Mouse (Mus musculus) midbrain, postnatal 0 days (tissue): ENCODE data around the gene Gm14862. TPM values are rescaled to one million over a fixed set of nuclear protein-coding genes. Genes with fewer than 3 reads are reported as not detected.
A peak's percentile ranks its signal among the peaks of the same experiment; 100 is the strongest.

Experiments used
- ATAC-seq: fragments of 200-750 bp; cut with Nextera tagmentation; 2 replicates; pipeline ENCODE4 v1.8.0; 2017; ENCODE audit warnings: moderate number of reproducible peaks, mild to moderate bottlenecking, moderate TSS enrichment, moderate library complexity; ENCODE audit not compliant: low FRiP score
- DNase-seq: peaks from one replicate; pipeline ENCODE4 v3.0.0-alpha.2; 2015; ENCODE audit warnings: low spot score
- H3K27ac ChIP-seq: fragments of 300-500 bp; sonication (generic); 2 replicates; pipeline ENCODE4 v1.5.1; 2014; ENCODE audit warnings: low read depth, mild to moderate bottlenecking, low read length, mixed read lengths
- H3K27me3 ChIP-seq: fragments of 300-500 bp; sonication (generic); 2 replicates; pipeline ENCODE4 v1.6.1; 2014; ENCODE audit warnings: low read length, control low read depth, mixed read lengths; ENCODE audit not compliant: insufficient read depth
- H3K36me3 ChIP-seq: fragments of 300-500 bp; sonication (generic); 2 replicates; pipeline ENCODE4 v1.6.1; 2014; ENCODE audit warnings: low read length, control low read depth, mixed read lengths; ENCODE audit not compliant: insufficient read depth
- H3K4me1 ChIP-seq: fragments of 300-500 bp; sonication (generic); 2 replicates; pipeline ENCODE4 v1.6.1; 2014; ENCODE audit warnings: mild to moderate bottlenecking, control low read depth, antibody characterized with exemption, low read length, mixed read lengths; ENCODE audit not compliant: insufficient read depth
- H3K4me2 ChIP-seq: fragments of 300-500 bp; sonication (generic); 2 replicates; pipeline ENCODE4 v1.6.1; 2014; ENCODE audit warnings: low read depth, mild to moderate bottlenecking, low read length, mixed read lengths; ENCODE audit not compliant: poor library complexity, severe bottlenecking
- H3K4me3 ChIP-seq: fragments of 300-500 bp; sonication (generic); 2 replicates; pipeline ENCODE4 v1.5.1; 2014; ENCODE audit warnings: low read depth, mild to moderate bottlenecking, low read length, moderate library complexity
- H3K9ac ChIP-seq: fragments of 300-500 bp; sonication (generic); replicated peaks from 2 replicates; pipeline ENCODE4 v1.6.1; 2014; ENCODE audit warnings: mild to moderate bottlenecking, low read length, moderate library complexity, mixed read lengths; ENCODE audit not compliant: poor library complexity, severe bottlenecking
- H3K9me3 ChIP-seq: fragments of 300-500 bp; sonication (generic); 2 replicates; pipeline ENCODE4 v1.6.1; 2016; ENCODE audit warnings: low read length, control low read depth
- CTCF ChIP-seq: IDR thresholded peaks from 2 replicates; pipeline ENCODE4 v1.5.1; 2016; ENCODE audit warnings: antibody characterized with exemption, mild to moderate bottlenecking
- WGBS: fragments of 180-500 bp; shearing (Covaris S2); extraction: QIAGEN DNeasy Blood & Tissue Kit; methylation state at CpG from one replicate; pipeline ENCODE4 v1.1.7; 2014; 5-methylcytosine and 5-hydroxymethylcytosine counted together
- polyA plus RNA-seq: library from polyadenylated mRNA; unstranded; fragments of >200 nt; fragmentation: Nextera tagmentation; extraction: Ambion mirVana; gene quantifications from 2 replicates; pipeline ENCODE4 v1.2.1, GENCODE M21; 2015
- total RNA-seq: library from RNA; depleted of rRNA; stranded (reverse); fragments of >200 nt; gene quantifications from 2 replicates; pipeline ENCODE4 v1.2.3, GENCODE M21; 2014

Gm14862 gene
- total and polyA plus RNA-seq, 2 experiments from 2014 or later: not detected

- no peak for ATAC-seq
- WGBS: 83% methylated on average over 8 of the region's 8 CpGs
Measured at GRCm38 (mm10) chrX:9274321-9274720, 17.6 kb upstream of the Gm14862 start.

GRCm38 (mm10) chrX:9273377-9274002, 16.8 kb upstream of the Gm14862 start:
- no peak for DNase-seq
- 57% methylated on average over 12 of the region's 12 CpGs for WGBS
- H3K27ac ChIP-seq: no peak overlapping the region
- H3K4me3 ChIP-seq: peak overlapping the region; percentile 49
- peak overlapping the region; percentile 49 for H3K4me2 ChIP-seq
- no peaks in the 10 kb centered on the region for H3K9me3 ChIP-seq
- H3K9ac ChIP-seq: peak overlapping the region; percentile 65; the same call in 1 of the 2 replicates
- TF ChIP-seq CTCF: no peak
- no peaks in the 10 kb centered on the region for H3K27me3 ChIP-seq
- ATAC-seq: no peak
- H3K36me3 ChIP-seq: no peaks in the 10 kb centered on the region
- H3K4me1 ChIP-seq: no peaks in the 10 kb centered on the region

More at GRCm38 (mm10) chrX:9274321-9274720, 17.6 kb upstream of the Gm14862 start:
- no peak for TF ChIP-seq CTCF
- Histone ChIP-seq H3K4me3 (no peak overlapping the region), H3K27ac (no peak overlapping the region), H3K4me1 (no peaks in the 10 kb centered on the region), H3K36me3 (no peaks in the 10 kb centered on the region), H3K9me3 (no peaks in the 10 kb centered on the region), H3K4me2 (no peak overlapping the region), H3K9ac (no peak overlapping the region), H3K27me3 (no peaks in the 10 kb centered on the region)
- no peak for DNase-seq

- TF ChIP-seq CTCF: no peak
- DNase-seq (peak; percentile 68), ATAC-seq (peak; percentile 91)
- H3K27me3 ChIP-seq: no peaks in the 10 kb centered on the region
- WGBS: 9% methylated on average over 26 of the region's 94 CpGs
- H3K27ac ChIP-seq: peak within 1 kb of the TSS; percentile 57; the same call in 1 of the 2 replicates
- no peaks in the 10 kb centered on the region for H3K4me1 ChIP-seq
- H3K9me3 ChIP-seq: no peaks in the 10 kb centered on the region
- peak within 1 kb of the TSS; percentile 49 for H3K4me2 ChIP-seq
- no peaks in the 10 kb centered on the region for H3K36me3 ChIP-seq
- peak within 1 kb of the TSS; percentile 49 for H3K4me3 ChIP-seq
- peak within 1 kb of the TSS; percentile 65 for H3K9ac ChIP-seq
Measured at GRCm38 (mm10) chrX:9272460-9273361, 16.0 kb upstream of the Gm14862 start, which contains the start of gene Xk. TSS of gene Xk (plus strand) at chrX:9272756.

- TF ChIP-seq CTCF: no peak
- H3K36me3 ChIP-seq: no peaks in the 10 kb centered on the region
- peak overlapping the region; percentile 49 for H3K4me3 ChIP-seq
- no peaks in the 10 kb centered on the region for H3K9me3 ChIP-seq
- H3K4me2 ChIP-seq: peak overlapping the region; percentile 49
- DNase-seq (no peak), ATAC-seq (no peak)
- 25% methylated on average over 8 of the region's 8 CpGs for WGBS
- no peak overlapping the region for H3K27ac ChIP-seq
- H3K4me1 ChIP-seq: no peaks in the 10 kb centered on the region
- H3K27me3 ChIP-seq: no peaks in the 10 kb centered on the region
- H3K9ac ChIP-seq: no peak overlapping the region
Measured at GRCm38 (mm10) chrX:9271947-9272459, 15.3 kb upstream of the Gm14862 start.

- H3K4me1 ChIP-seq: no peaks in the 10 kb centered on the region
- TF ChIP-seq CTCF: no peak
- no peaks in the 10 kb centered on the region for H3K36me3 ChIP-seq
- no peak overlapping the region for H3K9ac ChIP-seq
- no peaks in the 10 kb centered on the region for H3K9me3 ChIP-seq
- no peak overlapping the region for H3K4me2 ChIP-seq
- DNase-seq (no peak), ATAC-seq (no peak)
- 58% methylated on average over 3 of the region's 3 CpGs for WGBS
- H3K27me3 ChIP-seq: no peaks in the 10 kb centered on the region
- no peak overlapping the region for H3K27ac ChIP-seq
- no peak overlapping the region for H3K4me3 ChIP-seq
Measured at GRCm38 (mm10) chrX:9271112-9271511, 14.4 kb upstream of the Gm14862 start.
